Mouse (Mus musculus) myocyte (in vitro differentiated cells): ENCODE data around the gene Slc19a3. TPM values are rescaled to one million over a fixed set of nuclear protein-coding genes. Genes with fewer than 3 reads are reported as not detected.

Source experiments
- H3K27me3 ChIP-seq: one replicate; pipeline ENCODE4 v1.6.1; 2011; ENCODE audit not compliant: control insufficient read depth, insufficient read depth, insufficient read length
- H3K36me3 ChIP-seq: one replicate; pipeline ENCODE4 v1.6.1; 2011; ENCODE audit not compliant: control insufficient read depth, insufficient read depth
- H3K4me2 ChIP-seq: one replicate; pipeline ENCODE4 v1.6.1; 2011; ENCODE audit warnings: low read depth, control low read depth
- H3K4me3 ChIP-seq: one replicate; pipeline ENCODE4 v1.5.1; 2011; ENCODE audit warnings: mild to moderate bottlenecking, control low read depth, moderate library complexity
- H3K79me2 ChIP-seq: one replicate; pipeline ENCODE4 v1.6.1; 2011; ENCODE audit not compliant: control insufficient read depth, insufficient read depth
- H3ac ChIP-seq: one replicate; pipeline ENCODE4 v1.6.1; 2011; ENCODE audit not compliant: control insufficient read depth, insufficient read length
- CEBPB ChIP-seq: IDR thresholded peaks from 2 replicates; pipeline ENCODE4 v1.6.1; 2011; ENCODE audit warnings: mild to moderate bottlenecking, moderate library complexity; ENCODE audit not compliant: poor library complexity, insufficient read depth, severe bottlenecking
- E2F4 ChIP-seq: IDR thresholded peaks from one replicate; pipeline ENCODE4 v1.6.1; 2011; ENCODE audit warnings: mild to moderate bottlenecking, control low read depth, moderate library complexity; ENCODE audit not compliant: insufficient read depth
- MAX ChIP-seq: IDR thresholded peaks from one replicate; pipeline ENCODE4 v1.6.1; 2011; ENCODE audit warnings: low read depth, mild to moderate bottlenecking, control low read depth
- MYOD1 ChIP-seq, 3 experiments: IDR thresholded peaks; one replicate each; pipeline ENCODE4 v1.6.1; 2011; ENCODE audit warnings: control low read depth in 2 of 3, low read depth in 2 of 3, mild to moderate bottlenecking in 2 of 3, moderate library complexity in 1 of 3; ENCODE audit not compliant: insufficient read length in 2 of 3, control insufficient read depth in 1 of 3
- MYOG ChIP-seq, 3 experiments: IDR thresholded peaks; one replicate each; pipeline ENCODE4 v1.6.1; 2011; ENCODE audit warnings: control low read depth in 2 of 3, low read depth in 2 of 3, mild to moderate bottlenecking in 2 of 3; ENCODE audit not compliant: insufficient read length in 2 of 3, control insufficient read depth in 1 of 3, insufficient read depth in 1 of 3
- POLR2A ChIP-seq: IDR thresholded peaks from one replicate; pipeline ENCODE4 v1.6.1; 2011; ENCODE audit warnings: low read depth, mild to moderate bottlenecking, control low read depth, moderate library complexity; ENCODE audit not compliant: insufficient read length
- POLR2AphosphoS2 ChIP-seq: IDR thresholded peaks from one replicate; pipeline ENCODE4 v1.6.1; 2011; ENCODE audit warnings: low read depth, control low read depth; ENCODE audit not compliant: insufficient read length
- REST ChIP-seq: IDR thresholded peaks from one replicate; pipeline ENCODE4 v1.6.1; 2011; ENCODE audit warnings: mild to moderate bottlenecking, control low read depth, moderate library complexity; ENCODE audit not compliant: insufficient read depth, insufficient read length
- SRF ChIP-seq: IDR thresholded peaks from one replicate; pipeline ENCODE4 v1.6.1; 2011; ENCODE audit warnings: low read depth; ENCODE audit not compliant: control insufficient read depth, insufficient read length
- TCF12 ChIP-seq: IDR thresholded peaks from one replicate; pipeline ENCODE4 v1.6.1; 2011; ENCODE audit warnings: mild to moderate bottlenecking, control low read depth; ENCODE audit not compliant: poor library complexity, insufficient read depth, severe bottlenecking
- TCF3 ChIP-seq: IDR thresholded peaks from one replicate; pipeline ENCODE4 v1.6.1; 2011; ENCODE audit warnings: low read depth, control low read depth; ENCODE audit not compliant: insufficient read length
- USF1 ChIP-seq: IDR thresholded peaks from one replicate; pipeline ENCODE4 v1.6.1; 2011; ENCODE audit warnings: low read depth, mild to moderate bottlenecking, control low read depth, moderate library complexity
- polyA plus RNA-seq: library from polyadenylated mRNA; unstranded; fragments of >200 nt; fragmentation: generic; extraction: Trizol; gene quantifications from one replicate; pipeline ENCODE4 v1.2.1, GENCODE M21; 2012; ENCODE audit warnings: missing spikeins

The Slc19a3 gene
- polyA plus RNA-seq, 1 experiment: 0.07 TPM

DNA sequence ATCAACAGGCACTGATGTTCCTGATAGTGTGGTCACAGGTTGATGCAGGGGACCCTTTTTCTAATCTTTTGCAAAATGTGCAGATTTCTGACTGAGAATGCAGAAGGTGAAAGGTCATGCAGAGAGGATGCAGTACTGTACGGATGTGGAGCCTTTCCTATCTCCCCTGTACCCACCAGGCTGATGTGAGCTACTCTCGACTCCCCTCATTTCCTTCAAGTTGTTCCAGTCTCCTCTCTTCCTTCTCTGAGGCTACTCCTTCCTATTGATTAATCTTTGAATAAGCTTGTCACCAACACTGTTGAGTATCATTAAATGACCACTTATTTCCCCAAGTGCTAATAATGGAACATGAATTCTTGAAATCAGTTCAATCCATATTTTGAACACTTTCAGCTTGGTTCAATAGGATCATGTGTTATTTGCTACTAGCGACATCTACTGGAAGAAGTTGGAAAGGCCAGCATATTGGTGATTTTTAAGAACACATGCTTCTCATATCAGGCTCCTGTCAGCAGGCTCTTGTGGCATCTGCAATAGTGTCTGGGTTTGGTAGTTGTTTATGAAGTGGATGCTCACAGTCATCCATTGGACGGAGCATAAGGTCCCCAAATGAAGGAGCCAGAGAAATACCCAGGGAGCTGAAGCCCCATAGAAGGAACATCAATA is 50.6 kb downstream of the Slc19a3 start:
- Histone ChIP-seq H3K4me3 (no peak overlapping the region), H3K4me2 (no peak overlapping the region), H3K79me2 (no peaks in the 10 kb centered on the region), H3K27me3 (no peaks in the 10 kb centered on the region), H3ac (no peak overlapping the region), H3K36me3 (no peaks in the 10 kb centered on the region)
- TF ChIP-seq MYOD1 (IDR thresholded peaks at IDR 0.05; ENCODE audit: control insufficient read depth in 1 of 3, insufficient read length in 2 of 3, low read depth in 2 of 3) (no peak), MAX (no peak), REST (no peak)

DNA sequence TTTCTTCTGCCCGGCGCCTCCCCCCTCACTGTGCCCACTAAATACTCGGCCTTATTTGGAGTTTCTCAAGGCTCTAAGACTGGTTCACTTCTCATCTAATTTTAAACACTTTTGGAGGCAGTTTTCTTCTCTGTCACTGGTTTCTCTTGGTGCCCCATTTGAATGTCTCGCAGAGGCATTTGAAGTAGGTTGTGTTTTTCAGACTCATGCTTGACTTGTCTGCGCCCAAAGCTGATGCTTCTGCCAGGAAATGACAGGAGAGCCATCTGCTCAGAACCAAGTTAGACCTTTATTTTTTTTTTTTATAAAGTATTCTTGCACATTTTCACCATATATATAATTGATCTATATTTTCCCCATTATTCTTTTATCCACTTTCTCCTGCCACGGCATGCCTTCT is 51.5 kb downstream of the Slc19a3 start:
- no peak for TF ChIP-seq POLR2A
- TF ChIP-seq CEBPB: no peak
- TF ChIP-seq MYOD1 (IDR thresholded peaks at IDR 0.05; ENCODE audit: control insufficient read depth in 1 of 3, insufficient read length in 2 of 3, low read depth in 2 of 3): no peak
- TF ChIP-seq REST: no peak

DNA sequence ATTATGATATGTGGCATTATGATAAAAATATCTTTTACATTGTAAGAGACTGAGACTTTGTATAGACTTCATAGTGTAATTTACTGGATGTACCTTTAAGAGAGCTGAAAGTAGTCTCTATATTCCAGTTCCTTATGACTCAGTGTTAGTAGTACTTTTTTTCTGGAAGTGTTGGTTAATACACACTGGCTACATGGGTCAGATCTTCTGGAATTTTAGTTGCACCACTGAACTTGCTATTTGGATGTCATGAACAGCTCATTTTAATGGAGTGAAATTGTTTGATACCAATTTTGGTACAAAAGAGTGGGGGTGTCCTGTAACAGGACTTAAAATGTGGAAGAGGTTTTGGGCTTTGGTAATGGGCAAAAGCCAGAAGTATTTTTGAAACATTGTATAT is 60.4 kb downstream of the Slc19a3 start:
- Histone ChIP-seq H3K27me3 (no peaks in the 10 kb centered on the region), H3K79me2 (no peaks in the 10 kb centered on the region), H3K36me3 (no peaks in the 10 kb centered on the region), H3K4me2 (no peak overlapping the region), H3ac (no peak overlapping the region), H3K4me3 (no peak overlapping the region)
- TF ChIP-seq USF1 (no peak), TCF3 (no peak)

More for the DNA sequence above, 51.5 kb downstream of the Slc19a3 start:
- Histone ChIP-seq H3K4me2 (no peak overlapping the region), H3K36me3 (no peaks in the 10 kb centered on the region), H3K27me3 (no peaks in the 10 kb centered on the region), H3K79me2 (no peaks in the 10 kb centered on the region), H3K4me3 (no peak overlapping the region), H3ac (no peak overlapping the region)

DNA sequence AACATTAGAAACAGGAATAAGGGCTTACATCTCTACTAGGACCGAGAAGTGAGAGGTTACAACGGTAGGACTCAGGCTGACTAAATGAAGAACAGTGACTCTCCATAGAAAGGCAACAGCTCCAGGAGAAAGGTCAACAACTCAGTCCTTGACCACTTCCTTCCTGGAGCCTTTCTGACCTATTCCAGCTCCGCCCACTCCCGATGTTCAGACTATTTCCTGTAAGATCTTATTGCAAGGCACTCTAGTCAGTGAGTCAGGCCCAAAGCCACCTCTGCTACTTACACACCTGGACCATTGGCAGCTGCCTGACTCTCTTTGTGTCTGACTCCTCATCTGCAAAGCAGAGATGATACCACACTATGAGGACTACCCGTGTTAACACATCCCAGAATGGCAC is 62.5 kb downstream of the Slc19a3 start:
- Histone ChIP-seq H3K4me3 (no peak overlapping the region), H3ac (no peak overlapping the region), H3K27me3 (no peaks in the 10 kb centered on the region), H3K79me2 (no peaks in the 10 kb centered on the region), H3K4me2 (no peak overlapping the region), H3K36me3 (no peaks in the 10 kb centered on the region)
- no peak for TF ChIP-seq TCF12
- no peak for TF ChIP-seq MYOD1 (IDR thresholded peaks at IDR 0.05; ENCODE audit: control insufficient read depth in 1 of 3, insufficient read length in 2 of 3, low read depth in 2 of 3)
- TF ChIP-seq MAX: no peak
- no peak for TF ChIP-seq REST
- TF ChIP-seq E2F4: no peak
- TF ChIP-seq SRF: no peak
- no peak for TF ChIP-seq USF1
- TF ChIP-seq TCF3: no peak
- no peak for TF ChIP-seq POLR2AphosphoS2
- no peak for TF ChIP-seq POLR2A
- no peak for TF ChIP-seq CEBPB
- TF ChIP-seq MYOG (IDR thresholded peaks at IDR 0.05; ENCODE audit: control insufficient read depth in 1 of 3, insufficient read depth in 1 of 3, insufficient read length in 2 of 3, low read depth in 2 of 3): no peak

DNA sequence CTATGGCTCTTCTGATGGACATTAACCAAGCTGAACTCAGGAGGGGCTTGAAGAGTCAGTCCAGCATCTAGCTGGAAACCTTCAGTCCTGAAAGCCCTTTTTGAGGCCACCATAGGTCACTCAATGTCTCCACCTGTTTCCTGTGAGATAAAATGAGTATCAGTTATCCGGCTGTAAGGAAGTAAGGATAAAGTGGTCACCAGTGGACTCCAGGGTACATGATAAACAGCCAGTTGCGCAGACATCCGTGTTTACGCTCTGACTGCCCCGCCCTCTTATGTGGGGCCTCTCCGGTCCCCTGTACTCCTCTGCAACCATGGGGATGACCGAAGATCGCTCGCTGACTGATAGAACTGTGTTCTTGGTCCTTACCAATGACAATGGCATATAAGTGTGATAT is 63.9 kb downstream of the Slc19a3 start:
- Histone ChIP-seq H3K4me3 (no peak overlapping the region), H3ac (no peak overlapping the region), H3K79me2 (no peaks in the 10 kb centered on the region), H3K27me3 (no peaks in the 10 kb centered on the region), H3K36me3 (no peaks in the 10 kb centered on the region), H3K4me2 (no peak overlapping the region)
- TF ChIP-seq REST (no peak), CEBPB (no peak), E2F4 (no peak), MYOG (IDR thresholded peaks at IDR 0.05; ENCODE audit: control insufficient read depth in 1 of 3, insufficient read depth in 1 of 3, insufficient read length in 2 of 3, low read depth in 2 of 3) (no peak), TCF3 (no peak), POLR2A (no peak), MYOD1 (IDR thresholded peaks at IDR 0.05; ENCODE audit: control insufficient read depth in 1 of 3, insufficient read length in 2 of 3, low read depth in 2 of 3) (no peak), MAX (no peak), POLR2AphosphoS2 (no peak), TCF12 (no peak), USF1 (no peak)

DNA sequence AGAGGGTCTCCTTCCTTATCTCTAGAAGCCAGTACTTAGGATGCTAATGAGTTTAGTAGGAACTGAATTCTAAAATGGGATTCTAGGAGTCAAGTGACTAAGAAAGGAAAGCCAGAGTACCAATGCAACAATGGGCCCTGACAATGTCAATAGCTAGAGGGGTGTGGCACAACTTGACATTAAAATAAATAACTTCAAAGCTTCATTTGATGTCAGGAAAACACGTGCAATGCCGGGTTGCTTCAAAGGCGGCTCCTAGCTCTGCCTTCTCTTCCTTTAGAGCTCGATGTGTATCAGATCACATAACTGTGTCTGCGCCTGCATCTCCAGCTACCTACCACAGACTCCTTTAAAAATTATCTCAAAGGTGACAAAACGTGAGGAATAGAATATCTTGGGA is 64.3 kb downstream of the Slc19a3 start:
- Histone ChIP-seq H3K36me3 (no peaks in the 10 kb centered on the region), H3K27me3 (no peaks in the 10 kb centered on the region), H3K4me2 (no peak overlapping the region), H3ac (no peak overlapping the region), H3K79me2 (no peaks in the 10 kb centered on the region), H3K4me3 (no peak overlapping the region)
- no peak for TF ChIP-seq POLR2AphosphoS2
- TF ChIP-seq USF1: no peak
- TF ChIP-seq SRF: no peak
- TF ChIP-seq MYOD1 (IDR thresholded peaks at IDR 0.05; ENCODE audit: control insufficient read depth in 1 of 3, insufficient read length in 2 of 3, low read depth in 2 of 3): no peak
- no peak for TF ChIP-seq POLR2A
- TF ChIP-seq MAX: no peak
- TF ChIP-seq E2F4: no peak
- TF ChIP-seq TCF3: no peak
- no peak for TF ChIP-seq TCF12
- no peak for TF ChIP-seq REST
- TF ChIP-seq MYOG (IDR thresholded peaks at IDR 0.05; ENCODE audit: control insufficient read depth in 1 of 3, insufficient read depth in 1 of 3, insufficient read length in 2 of 3, low read depth in 2 of 3): no peak
- TF ChIP-seq CEBPB: no peak
